ENCODE assay signal across 9 mouse cellular contexts in genomic region chr5:125107011-125107651, GRCm38 (mm10).
DNase-seq lines count a peak whose midpoint lies in the region; ATAC-seq and TF ChIP-seq lines count a peak whose summit lies in the region.
"Had no signal": no experiment of that assay in that cellular context is flagged by ENCODE, and none has a peak within 500 bp of the region (broad histone marks: within the 10 kb centered on the region; RNA-seq: fewer than 3 reads in every experiment).

No protein-coding gene starts in this region.

- H3K4me3 ChIP-seq in forebrain, embryonic 10.5 days: no peak overlapping the region
- no peak overlapping the region for H3K4me3 ChIP-seq in forebrain, embryonic 16.5 days (replicated peaks; ENCODE audit: low read length)
- H3K4me3 ChIP-seq in ES-E14 (ENCODE audit: insufficient read depth in 1 of 2, low read depth in 1 of 2, low read length in 2 of 2, poor library complexity in 1 of 2, severe bottlenecking in 1 of 2) (no peak overlapping the region), macrophage (ENCODE audit: inconsistent target) (no peak overlapping the region)
- no peak overlapping the region for H3K4me3 ChIP-seq in heart, postnatal 0 days (ENCODE audit: low read depth, low read length)
- no peak overlapping the region for H3K4me3 ChIP-seq in spleen, adult 2 months (ENCODE audit: extremely low read depth, insufficient read depth, insufficient read length)
- H3K4me3 ChIP-seq: limb, embryonic 13.5 days had no signal

- no peak for TF ChIP-seq EP300 in heart, postnatal 0 days (IDR thresholded peaks at IDR 0.05; ENCODE audit: low read depth)

- no peak overlapping the region for H3K9ac ChIP-seq in forebrain, embryonic 16.5 days (replicated peaks; ENCODE audit: low read depth, low read length)
- no peak overlapping the region for H3K9ac ChIP-seq in ES-E14 (ENCODE audit: insufficient read depth, low read depth, low read length, poor library complexity, severe bottlenecking)
- no peak overlapping the region for H3K9ac ChIP-seq in heart, postnatal 0 days (replicated peaks; ENCODE audit: low read depth, low read length)
- H3K9ac ChIP-seq: limb, embryonic 13.5 days had no signal

- H3K4me2 ChIP-seq in forebrain, embryonic 16.5 days (ENCODE audit: low read length): no peak overlapping the region
- no peak overlapping the region for H3K4me2 ChIP-seq in heart, postnatal 0 days (ENCODE audit: low read depth, low read length)
- H3K4me2 ChIP-seq: limb, embryonic 13.5 days had no signal

- no peaks in the 10 kb centered on the region for H3K27me3 ChIP-seq in forebrain, embryonic 10.5 days (ENCODE audit: poor library complexity, severe bottlenecking)
- H3K27me3 ChIP-seq in forebrain, embryonic 16.5 days (replicated peaks; ENCODE audit: control insufficient read depth, insufficient read depth, low read length): no peaks in the 10 kb centered on the region
- H3K27me3 ChIP-seq in heart, postnatal 0 days (ENCODE audit: control insufficient read depth, insufficient read depth, low read length): no peaks in the 10 kb centered on the region
- no peaks in the 10 kb centered on the region for H3K27me3 ChIP-seq in spleen, adult 2 months (ENCODE audit: control insufficient read depth, insufficient read depth, low read length)
- H3K27me3 ChIP-seq: limb, embryonic 13.5 days had no signal

- H3K4me1 ChIP-seq in forebrain, embryonic 10.5 days: peaks cover 66% of the 10 kb centered on the region
- peaks cover 39% of the 10 kb centered on the region for H3K4me1 ChIP-seq in forebrain, embryonic 16.5 days (replicated peaks; ENCODE audit: control insufficient read depth, insufficient read depth, low read length)
- H3K4me1 ChIP-seq in ES-E14 (ENCODE audit: control insufficient read depth in 2 of 2, insufficient read depth in 2 of 2, low read length in 2 of 2, poor library complexity in 1 of 2): peaks cover 3 to 5% of the 10 kb centered on the region in 2 experiments; a peak in 3 of 4 replicates
- peaks cover 22% of the 10 kb centered on the region; the same call in 1 of the 2 replicates for H3K4me1 ChIP-seq in heart, postnatal 0 days (ENCODE audit: control insufficient read depth, insufficient read depth)
- H3K4me1 ChIP-seq in spleen, adult 2 months (ENCODE audit: control insufficient read depth, insufficient read depth, insufficient read length): peaks cover 8% of the 10 kb centered on the region; the same call in 1 of the 2 replicates

- peaks cover 97% of the 10 kb centered on the region for H3K36me3 ChIP-seq in forebrain, embryonic 10.5 days (replicated peaks)
- H3K36me3 ChIP-seq in forebrain, embryonic 16.5 days (ENCODE audit: control insufficient read depth, insufficient read depth): peaks cover 15% of the 10 kb centered on the region
- H3K36me3 ChIP-seq in ES-E14 (ENCODE audit: control insufficient read depth, insufficient read depth, low read length, poor library complexity, severe bottlenecking) (peaks cover 45% of the 10 kb centered on the region), macrophage (ENCODE audit: inconsistent target) (peaks cover 55% of the 10 kb centered on the region)
- peaks cover 47% of the 10 kb centered on the region for H3K36me3 ChIP-seq in heart, postnatal 0 days (replicated peaks; ENCODE audit: control insufficient read depth, insufficient read depth, low read length)
- H3K36me3 ChIP-seq in spleen, adult 2 months (ENCODE audit: control insufficient read depth, insufficient read depth, low read length): peaks cover 17% of the 10 kb centered on the region

- WGBS in forebrain, embryonic 10.5 days: 74% methylated on average over 11 of the region's 11 CpGs
- WGBS in forebrain, embryonic 16.5 days: 59% methylated on average over 11 of the region's 11 CpGs
- WGBS in heart, postnatal 0 days: 58% methylated on average over 11 of the region's 11 CpGs
- 69% methylated on average over 11 of the region's 11 CpGs for WGBS in macrophage (ENCODE audit: missing documents)
- 63% methylated on average over 11 of the region's 11 CpGs for WGBS in spleen, adult 2 months

- no peaks in the 10 kb centered on the region for H3K9me3 ChIP-seq in forebrain, embryonic 10.5 days
- no peaks in the 10 kb centered on the region for H3K9me3 ChIP-seq in forebrain, embryonic 16.5 days (ENCODE audit: control insufficient read depth, low read length)
- H3K9me3 ChIP-seq in ES-E14 (ENCODE audit: control insufficient read depth, insufficient read depth, low read depth, low read length): no peaks in the 10 kb centered on the region
- H3K9me3 ChIP-seq in heart, postnatal 0 days (replicated peaks; ENCODE audit: control insufficient read depth, low read length): no peaks in the 10 kb centered on the region
- H3K9me3 ChIP-seq: limb, embryonic 13.5 days had no signal

- peak; percentile 53 for DNase-seq in forebrain, embryonic 10.5 days (ENCODE audit: extremely low spot score, low spot score)
- peak; percentile 75 for DNase-seq in ES-E14 (ENCODE audit: low read depth, low spot score)
- peak; percentile 67 for DNase-seq in cerebellum, adult 8-10 months
- DNase-seq in heart, postnatal 0 days (ENCODE audit: low spot score): peak; percentile 84
- peak; percentile 60 to 70 for DNase-seq in layer of hippocampus, postnatal 10 days (ENCODE audit: low spot score in 2 of 2)
- peak in 1 of 2 experiments; percentile 40 for DNase-seq in spleen, adult 2 months (ENCODE audit: low read depth in 1 of 2, low spot score in 2 of 2)

- ATAC-seq in forebrain, embryonic 16.5 days: no peak
- peak; percentile 49 for ATAC-seq in heart, postnatal 0 days (ENCODE audit: insufficient read depth, low read depth)

- in situ Hi-C loops in ES-E14 (cut with MboI; ENCODE audit: low sequenced_read_pairs in 2 of 2, unreplicated experiment in 2 of 2): no loop called here

- no peak overlapping the region for H3K27ac ChIP-seq in forebrain, embryonic 10.5 days
- H3K27ac ChIP-seq in forebrain, embryonic 16.5 days (ENCODE audit: low read length): no peak overlapping the region
- H3K27ac ChIP-seq in ES-E14 (ENCODE audit: insufficient read depth, low read depth, low read length, poor library complexity, severe bottlenecking) (no peak overlapping the region), macrophage (peak overlapping the region; percentile 77)
- H3K27ac ChIP-seq in heart, postnatal 0 days (ENCODE audit: low read depth): no peak overlapping the region
- H3K27ac ChIP-seq in spleen, adult 2 months (ENCODE audit: insufficient read depth, low read length): no peak overlapping the region
- H3K27ac ChIP-seq: limb, embryonic 13.5 days had no signal

- no peak for TF ChIP-seq POLR2A in spleen, adult 2 months (IDR thresholded peaks at IDR 0.05; ENCODE audit: low read depth, low read length)

- peak; percentile 74 for TF ChIP-seq CTCF in heart, postnatal 0 days (IDR thresholded peaks at IDR 0.05; ENCODE audit: low read depth)
- TF ChIP-seq CTCF in spleen, adult 2 months (IDR thresholded peaks at IDR 0.05; ENCODE audit: extremely low read depth, insufficient read depth, insufficient read length, insufficient replicate concordance): peak; percentile 69; the same call in 1 of the 2 replicates

- peaks cover 34% of the 10 kb centered on the region for H3K79me2 ChIP-seq in macrophage (ENCODE audit: inconsistent target)

TF ChIP-seq in ES-E14, 5 proteins besides CTCF, POLR2A, EP300 and RAD21:
- peak; percentile 37; the same call in 1 of the 2 replicates for TF ChIP-seq ZC3H11A (IDR thresholded peaks at IDR 0.05; ENCODE audit: borderline replicate concordance, low read depth, low read length)
- no peak for TF ChIP-seq HCFC1 (IDR thresholded peaks at IDR 0.05; ENCODE audit: borderline replicate concordance, insufficient read depth, low read length)
